Mouse (Mus musculus): Measurements from ENCODE around the gene Sycn. TPM values are rescaled to one million over a fixed set of nuclear protein-coding genes. Genes with fewer than 3 reads are reported as not detected.

Gene Sycn
- polyA plus RNA-seq, 1 experiment from 2014 or later = not detected

Small RNA genes lying within 50 kb of the gene (microRNA-seq; reads per million reads assigned to microRNA genes)
- gene Mir7049 = not detected

Other genes starting within 250 kb of the Sycn start
- 0.33 and 0.39 TPM in 2 replicates for gene Selenov, start 249.7 kb upstream of the Sycn start, polyA plus RNA-seq (2015; fragmentation: Nextera tagmentation; extraction: Ambion mirVana)
- 20.3 and 22.2 TPM in 2 replicates for gene Dll3, start 238.6 kb upstream of the Sycn start, polyA plus RNA-seq (2015; fragmentation: Nextera tagmentation; extraction: Ambion mirVana)
- gene Timm50, start 228.8 kb upstream of the Sycn start, polyA plus RNA-seq (2015; fragmentation: Nextera tagmentation; extraction: Ambion mirVana) = 168 and 179 TPM in 2 replicates
- 93.4 and 102 TPM in 2 replicates for gene Supt5, start 202.1 kb upstream of the Sycn start, polyA plus RNA-seq (2015; fragmentation: Nextera tagmentation; extraction: Ambion mirVana)
- gene Rps16, start 190.2 kb upstream of the Sycn start, polyA plus RNA-seq (2015; fragmentation: Nextera tagmentation; extraction: Ambion mirVana) = 644 and 704 TPM in 2 replicates
- gene Plekhg2, start 168.3 kb upstream of the Sycn start, polyA plus RNA-seq (2015; fragmentation: Nextera tagmentation; extraction: Ambion mirVana) = 43.1 and 50.0 TPM in 2 replicates
- 4.5 and 4.8 TPM in 2 replicates for gene Zfp36, start 160.6 kb upstream of the Sycn start, polyA plus RNA-seq (2015; fragmentation: Nextera tagmentation; extraction: Ambion mirVana)
- 49.3 and 51.5 TPM in 2 replicates for gene Med29, start 148.2 kb upstream of the Sycn start, polyA plus RNA-seq (2015; fragmentation: Nextera tagmentation; extraction: Ambion mirVana)
- 95.4 and 97.1 TPM in 2 replicates for gene Paf1, start 147.9 kb upstream of the Sycn start, polyA plus RNA-seq (2015; fragmentation: Nextera tagmentation; extraction: Ambion mirVana)
- 2.5 and 2.8 TPM in 2 replicates for gene Gmfg, start 103.4 kb upstream of the Sycn start, polyA plus RNA-seq (2015; fragmentation: Nextera tagmentation; extraction: Ambion mirVana)
- gene Lrfn1, start 88.9 kb upstream of the Sycn start, polyA plus RNA-seq (2015; fragmentation: Nextera tagmentation; extraction: Ambion mirVana) = 5.9 and 6.1 TPM in 2 replicates
- not detected in 2 replicates for gene Ifnl2, start 30.4 kb upstream of the Sycn start, polyA plus RNA-seq (2015; fragmentation: Nextera tagmentation; extraction: Ambion mirVana)
- gene Ifnl3, start 18.0 kb upstream of the Sycn start, polyA plus RNA-seq (2015; fragmentation: Nextera tagmentation; extraction: Ambion mirVana) = not detected in 2 replicates
- gene Nccrp1, start 6.4 kb downstream of the Sycn start, polyA plus RNA-seq (2015; fragmentation: Nextera tagmentation; extraction: Ambion mirVana) = not detected in 2 replicates
- 20.0 and 20.5 TPM in 2 replicates for gene Samd4b, start 57.3 kb downstream of the Sycn start, polyA plus RNA-seq (2015; fragmentation: Nextera tagmentation; extraction: Ambion mirVana)
- gene Pak4, start 57.3 kb downstream of the Sycn start, polyA plus RNA-seq (2015; fragmentation: Nextera tagmentation; extraction: Ambion mirVana) = 36.1 and 36.8 TPM in 2 replicates
- not detected in 2 replicates for gene Acp7, start 90.4 kb downstream of the Sycn start, polyA plus RNA-seq (2015; fragmentation: Nextera tagmentation; extraction: Ambion mirVana)
- gene Fbxo27, start 152.0 kb downstream of the Sycn start, polyA plus RNA-seq (2015; fragmentation: Nextera tagmentation; extraction: Ambion mirVana) = 3.6 and 3.8 TPM in 2 replicates
- 4.4 and 5.3 TPM in 2 replicates for gene Fbxo17, start 175.9 kb downstream of the Sycn start, polyA plus RNA-seq (2015; fragmentation: Nextera tagmentation; extraction: Ambion mirVana)
- 107 and 122 TPM in 2 replicates for gene Mrps12, start 200.9 kb downstream of the Sycn start, polyA plus RNA-seq (2015; fragmentation: Nextera tagmentation; extraction: Ambion mirVana)
- gene Sars2, start 201.1 kb downstream of the Sycn start, polyA plus RNA-seq (2015; fragmentation: Nextera tagmentation; extraction: Ambion mirVana) = 23.0 and 23.7 TPM in 2 replicates
- gene Ccer2, start 215.3 kb downstream of the Sycn start, polyA plus RNA-seq (2015; fragmentation: Nextera tagmentation; extraction: Ambion mirVana) = not detected in 2 replicates
- 86.3 and 86.9 TPM in 2 replicates for gene Sirt2, start 225.8 kb downstream of the Sycn start, polyA plus RNA-seq (2015; fragmentation: Nextera tagmentation; extraction: Ambion mirVana)
- gene Nfkbib, start 226.6 kb downstream of the Sycn start, polyA plus RNA-seq (2015; fragmentation: Nextera tagmentation; extraction: Ambion mirVana) = 51.0 and 52.9 TPM in 2 replicates
- gene Rinl, start 248.1 kb downstream of the Sycn start, polyA plus RNA-seq (2015; fragmentation: Nextera tagmentation; extraction: Ambion mirVana) = 1.7 and 2.0 TPM in 2 replicates